Mouse (Mus musculus): ENCODE data around the gene Ugt1a7c. TPM values are rescaled to one million over a fixed set of nuclear protein-coding genes. Genes with fewer than 3 reads are reported as not detected.

Ugt1a7c gene
- total and polyA plus RNA-seq, 3 experiments: not detected

- DNase-seq (ENCODE audit: low read depth, low spot score): no peak
- Histone ChIP-seq H3K36me3 (ENCODE audit: control insufficient read depth in 1 of 2, insufficient read depth in 2 of 2, low read length in 2 of 2) (no peaks in the 10 kb centered on the region), H3K79me2 (ENCODE audit: control insufficient read depth, insufficient read depth, low read length, poor library complexity) (no peaks in the 10 kb centered on the region), H3K27me3 (ENCODE audit: control insufficient read depth in 1 of 2, insufficient read depth in 2 of 2, low read length in 2 of 2) (no peaks in the 10 kb centered on the region), H3K9ac (ENCODE audit: control insufficient read depth, low read depth, low read length, poor library complexity, severe bottlenecking) (no peak overlapping the region), H3K4me3 (ENCODE audit: control insufficient read depth in 1 of 2, insufficient read depth in 1 of 2, low read depth in 2 of 2, low read length in 2 of 2) (no peak overlapping the region), H3K27ac (ENCODE audit: control insufficient read depth, low read depth, low read length) (no peak overlapping the region), H3K4me1 (ENCODE audit: control insufficient read depth in 1 of 2, insufficient read depth in 2 of 2, low read length in 2 of 2) (no peaks in the 10 kb centered on the region), H3K9me3 (replicated peaks; ENCODE audit: insufficient read depth, low read length) (no peaks in the 10 kb centered on the region)
- TF ChIP-seq MYC (IDR thresholded peaks at IDR 0.05; ENCODE audit: low read depth, low read length) (no peak), SIN3A (IDR thresholded peaks at IDR 0.05; ENCODE audit: low read length) (no peak), NRF1 (IDR thresholded peaks at IDR 0.05; ENCODE audit: insufficient read depth, low read depth, low read length, poor library complexity, severe bottlenecking) (no peak), UBTF (IDR thresholded peaks at IDR 0.05; ENCODE audit: borderline replicate concordance, insufficient read depth, low read depth, low read length) (no peak), RCOR1 (IDR thresholded peaks at IDR 0.05; ENCODE audit: low read depth, low read length) (no peak), GATA1 (IDR thresholded peaks at IDR 0.05; ENCODE audit: low read depth, low read length) (no peak), ZC3H11A (IDR thresholded peaks at IDR 0.05; ENCODE audit: low read depth, low read length) (no peak), SMC3 (IDR thresholded peaks at IDR 0.05; ENCODE audit: low read depth, low read length) (no peak)
These were observed 91.6 kb downstream of the Ugt1a7c start for GRCm38 (mm10) chr1:88186325-88186935.

- no peak for TF ChIP-seq MEF2A (IDR thresholded peaks at IDR 0.05; ENCODE audit: extremely low read depth, insufficient replicate concordance, low read depth, low read length, poor library complexity, severe bottlenecking)
- no peak for TF ChIP-seq USF2 (IDR thresholded peaks at IDR 0.05; ENCODE audit: borderline replicate concordance in 1 of 2, insufficient read depth in 1 of 2, low read depth in 1 of 2, low read length in 2 of 2)
- no peak for TF ChIP-seq NELFE (IDR thresholded peaks at IDR 0.05; ENCODE audit: low read depth, low read length)
- TF ChIP-seq ZKSCAN1 (IDR thresholded peaks at IDR 0.05; ENCODE audit: low read depth, low read length): no peak
- TF ChIP-seq CTCF (IDR thresholded peaks at IDR 0.05 in 2 of 3, conservative IDR thresholded peaks at IDR 0.05 in 1 of 3; ENCODE audit: control insufficient read depth in 1 of 3, insufficient read depth in 1 of 3, low read depth in 2 of 3, low read length in 3 of 3, poor library complexity in 1 of 3, severe bottlenecking in 1 of 3): no peak
- TF ChIP-seq HCFC1 (IDR thresholded peaks at IDR 0.05; ENCODE audit: low read depth, low read length): no peak
- TF ChIP-seq ZMIZ1 (IDR thresholded peaks at IDR 0.05; ENCODE audit: low read depth, low read length): no peak
- no peak overlapping the region for H3K27ac ChIP-seq (ENCODE audit: control insufficient read depth, low read depth, low read length)
- no peak overlapping the region for H3K9ac ChIP-seq (ENCODE audit: control insufficient read depth, low read depth, low read length, poor library complexity, severe bottlenecking)
- no peaks in the 10 kb centered on the region for H3K9me3 ChIP-seq (replicated peaks; ENCODE audit: insufficient read depth, low read length)
- no peaks in the 10 kb centered on the region for H3K36me3 ChIP-seq (ENCODE audit: control insufficient read depth in 1 of 2, insufficient read depth in 2 of 2, low read length in 2 of 2)
- no peak overlapping the region for H3K4me3 ChIP-seq (ENCODE audit: control insufficient read depth in 1 of 2, insufficient read depth in 1 of 2, low read depth in 2 of 2, low read length in 2 of 2)
- DNase-seq (ENCODE audit: low read depth, low spot score): no peak
- H3K79me2 ChIP-seq (ENCODE audit: control insufficient read depth, insufficient read depth, low read length, poor library complexity): no peaks in the 10 kb centered on the region
- H3K27me3 ChIP-seq (ENCODE audit: control insufficient read depth in 1 of 2, insufficient read depth in 2 of 2, low read length in 2 of 2): no peaks in the 10 kb centered on the region
- no peaks in the 10 kb centered on the region for H3K4me1 ChIP-seq (ENCODE audit: control insufficient read depth in 1 of 2, insufficient read depth in 2 of 2, low read length in 2 of 2)
These were observed 97.3 kb downstream of the Ugt1a7c start for GRCm38 (mm10) chr1:88192136-88192535.
